ENCODE assay signal across 8 mouse cellular contexts in the genomic region with DNA sequence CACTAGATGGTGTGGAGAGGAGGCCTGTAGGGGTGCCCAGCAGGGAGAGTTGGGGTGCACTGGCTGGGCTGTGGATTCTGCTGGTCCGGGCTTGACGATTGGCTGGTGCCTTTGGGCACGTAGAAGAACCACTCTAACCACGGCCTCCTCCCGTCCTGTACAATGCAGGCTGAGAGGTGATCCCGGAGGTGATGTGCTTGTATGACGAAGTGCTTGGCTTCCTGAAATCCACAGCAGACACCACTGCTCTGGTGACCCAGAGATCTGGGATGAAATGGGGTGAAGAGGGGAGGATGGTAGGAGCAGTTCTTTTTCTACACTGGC. TPM values are rescaled to one million over a fixed set of nuclear protein-coding genes. Genes with fewer than 3 reads are reported as not detected.
DNase-seq lines count a peak whose midpoint lies in the region; ATAC-seq and TF ChIP-seq lines count a peak whose summit lies in the region.

No protein-coding gene starts in this region.

- H3K4me3 ChIP-seq in heart, embryonic 11.5 days (ENCODE audit: low read depth, low read length), result peak overlapping the region; percentile 61
- H3K4me3 ChIP-seq in ES-Bruce4 (ENCODE audit: low read depth, low read length), result peak overlapping the region; percentile 54
- H3K4me3 ChIP-seq in forebrain, embryonic 13.5 days, result peak overlapping the region; percentile 76
- no peak overlapping the region for H3K4me3 ChIP-seq in liver, embryonic 14.5 days (ENCODE audit: insufficient read depth in 1 of 2, low read depth in 2 of 2, low read length in 2 of 2)

- H3K36me3 ChIP-seq in heart, embryonic 11.5 days (ENCODE audit: control insufficient read depth, insufficient read depth, low read length), result peaks cover 9% of the 10 kb centered on the region; the same call in 1 of the 2 replicates
- H3K36me3 ChIP-seq in ES-Bruce4 (ENCODE audit: control insufficient read depth, insufficient read depth, low read length, poor library complexity, severe bottlenecking), result no peaks in the 10 kb centered on the region
- H3K36me3 ChIP-seq in forebrain, embryonic 13.5 days (ENCODE audit: poor library complexity, severe bottlenecking), result peaks cover 27% of the 10 kb centered on the region
- H3K36me3 ChIP-seq in liver, embryonic 14.5 days (replicated peaks; ENCODE audit: control insufficient read depth, insufficient read depth, low read depth), result no peaks in the 10 kb centered on the region; the same call in 1 of the 2 replicates

- ATAC-seq in heart, embryonic 11.5 days (replicated peaks; ENCODE audit: insufficient number of reproducible peaks, low FRiP score, low TSS enrichment), result 0 out of 2 replicates have a peak, but pooled peaks have one; percentile 20
- ATAC-seq in forebrain, embryonic 13.5 days, result 0 out of 2 replicates have a peak, but pooled peaks have one; percentile 12
- ATAC-seq in liver, embryonic 14.5 days (ENCODE audit: insufficient read depth), result no peak

- no peaks in the 10 kb centered on the region for H3K9me3 ChIP-seq in heart, embryonic 11.5 days (replicated peaks; ENCODE audit: control insufficient read depth, low read length)
- no peaks in the 10 kb centered on the region for H3K9me3 ChIP-seq in ES-Bruce4 (replicated peaks; ENCODE audit: control insufficient read depth, insufficient read depth, low read length, poor library complexity, severe bottlenecking)
- no peaks in the 10 kb centered on the region for H3K9me3 ChIP-seq in forebrain, embryonic 13.5 days (replicated peaks)
- H3K9me3 ChIP-seq in liver, embryonic 14.5 days (ENCODE audit: control insufficient read depth, low read length), result no peaks in the 10 kb centered on the region

- TF ChIP-seq POLR2A in ES-Bruce4 (IDR thresholded peaks at IDR 0.05; ENCODE audit: insufficient read depth, low read length), result no peak

- H3K27ac ChIP-seq in heart, embryonic 11.5 days (ENCODE audit: low read depth, low read length), result peak overlapping the region; percentile 91; the same call in 1 of the 2 replicates
- H3K27ac ChIP-seq in ES-Bruce4 (ENCODE audit: insufficient read depth, low read length), result no peak overlapping the region
- H3K27ac ChIP-seq in forebrain, embryonic 13.5 days, result peak overlapping the region; percentile 27
- H3K27ac ChIP-seq in liver, embryonic 14.5 days, result no peak overlapping the region

- DNase-seq in heart, adult 11 months, result no peak
- DNase-seq in liver, embryonic 14.5 days (ENCODE audit: low read depth in 3 of 3, low spot score in 3 of 3), result no peak
- no peak for DNase-seq in embryo, embryonic 9.5 days (ENCODE audit: extremely low spot score)
- DNase-seq in retina, embryonic 14.5 days (ENCODE audit: low spot score), result no peak
- DNase-seq in right cerebral cortex, adult 18-20 months, result no peak

- H3K4me1 ChIP-seq in heart, embryonic 11.5 days (ENCODE audit: control insufficient read depth, insufficient read depth, low read length), result peaks cover 62% of the 10 kb centered on the region
- peaks cover 2% of the 10 kb centered on the region for H3K4me1 ChIP-seq in ES-Bruce4 (ENCODE audit: control insufficient read depth, insufficient read depth, low read length)
- peaks cover 63% of the 10 kb centered on the region for H3K4me1 ChIP-seq in forebrain, embryonic 13.5 days
- H3K4me1 ChIP-seq in liver, embryonic 14.5 days (replicated peaks; ENCODE audit: control insufficient read depth in 2 of 2, insufficient read depth in 2 of 2, low read length in 1 of 2), result peaks cover 0 to 22% of the 10 kb centered on the region in 2 experiments; a peak in 3 of 4 replicates

- H3K4me2 ChIP-seq in heart, embryonic 11.5 days, result peak overlapping the region; percentile 75
- H3K4me2 ChIP-seq in forebrain, embryonic 13.5 days, result peak overlapping the region; percentile 98
- peak overlapping the region; percentile 24; the same call in 1 of the 2 replicates for H3K4me2 ChIP-seq in liver, embryonic 14.5 days (ENCODE audit: low read depth)

- peak overlapping the region; percentile 50; the same call in 1 of the 2 replicates for H3K9ac ChIP-seq in heart, embryonic 11.5 days (ENCODE audit: low read depth, low read length)
- H3K9ac ChIP-seq in ES-Bruce4 (ENCODE audit: low read depth, poor library complexity, severe bottlenecking), result 0 out of 2 replicates have a peak overlapping the region, but pooled peaks have one; percentile 83
- H3K9ac ChIP-seq in forebrain, embryonic 13.5 days, result peak overlapping the region; percentile 94
- no peak overlapping the region for H3K9ac ChIP-seq in liver, embryonic 14.5 days (replicated peaks)

- WGBS in heart, embryonic 11.5 days (ENCODE audit: insufficient replicate concordance), result 9% methylated on average over 7 of the region's 7 CpGs
- 2% methylated on average over 7 of the region's 7 CpGs for WGBS in forebrain, embryonic 13.5 days
- 52% methylated on average over 7 of the region's 7 CpGs for WGBS in liver, embryonic 14.5 days (ENCODE audit: insufficient replicate concordance)

- H3K27me3 ChIP-seq in heart, embryonic 11.5 days (ENCODE audit: control insufficient read depth, insufficient read depth, low read length), result no peaks in the 10 kb centered on the region
- H3K27me3 ChIP-seq in ES-Bruce4 (ENCODE audit: control insufficient read depth, insufficient read depth, low read length, poor library complexity, severe bottlenecking), result no peaks in the 10 kb centered on the region
- no peaks in the 10 kb centered on the region for H3K27me3 ChIP-seq in forebrain, embryonic 13.5 days
- H3K27me3 ChIP-seq in liver, embryonic 14.5 days (ENCODE audit: control insufficient read depth, insufficient read depth, low read length), result peaks cover 3% of the 10 kb centered on the region

- no peak for TF ChIP-seq EP300 in ES-Bruce4 (IDR thresholded peaks at IDR 0.05; ENCODE audit: insufficient read depth, low read depth, low read length)
- TF ChIP-seq EP300 in liver, embryonic 14.5 days (IDR thresholded peaks at IDR 0.05; ENCODE audit: low read depth), result no peak

- TF ChIP-seq CTCF in ES-Bruce4 (IDR thresholded peaks at IDR 0.05; ENCODE audit: low read depth, low read length), result no peak
- TF ChIP-seq CTCF in liver, embryonic 14.5 days (IDR thresholded peaks at IDR 0.05; ENCODE audit: low read depth), result no peak

RNA-seq across cellular contexts. Expression of gene Rai1, which starts 36.4 kb away (rescaled TPM):
- 20.5 and 24.4 TPM in 2 replicates for polyA plus RNA-seq in heart, embryonic 11.5 days (2014; fragmentation: Nextera tagmentation; extraction: Ambion mirVana)
- polyA plus RNA-seq in ES-Bruce4 (2011; ENCODE audit: insufficient read depth, insufficient read length, low read depth, missing spikeins), result 21.9 and 27.4 TPM in 2 replicates
- 26.9 and 31.5 TPM in 2 replicates for polyA plus RNA-seq in forebrain, embryonic 13.5 days (2015; fragmentation: Nextera tagmentation; extraction: Ambion mirVana)
- polyA plus RNA-seq in liver, embryonic 14.5 days (2012; rRNA removed), result 7.2 and 7.8 TPM in 2 replicates
- polyA plus RNA-seq in liver, embryonic 14.5 days (2014; fragmentation: Nextera tagmentation; extraction: Ambion mirVana), result 4.5 and 5.3 TPM in 2 replicates

Comparison
In these comparisons a context has a peak if more than half of its experiments do, and no peak if none do; other contexts are left out.
1. H3K27ac ChIP-seq: peak in heart, embryonic 11.5 days (single experiment) and forebrain, embryonic 13.5 days (single experiment); none in ES-Bruce4 (single experiment) and liver, embryonic 14.5 days (single experiment).
2. H3K4me2 ChIP-seq: peak in every context shown above with its lines; median percentile 98 in forebrain, embryonic 13.5 days; 75 in heart, embryonic 11.5 days; 24 in liver, embryonic 14.5 days.
3. H3K4me3 ChIP-seq: peak in heart, embryonic 11.5 days (single experiment), ES-Bruce4 (single experiment) and forebrain, embryonic 13.5 days (single experiment); none in liver, embryonic 14.5 days (0 of 2).